Mouse (Mus musculus): ENCODE data around the gene Rnf10.

- TF ChIP-seq CTCF (conservative IDR thresholded peaks at IDR 0.05; ENCODE audit: low read length) (peak; percentile 90), NANOG (IDR thresholded peaks at IDR 0.05; ENCODE audit: borderline replicate concordance, low read length) (no peak)
These were observed 50.2 kb downstream of the Rnf10 start for GRCm38 (mm10) chr5:115222485-115222884.
